Mouse (Mus musculus): ENCODE data around the gene Asb8. TPM values are rescaled to one million over a fixed set of nuclear protein-coding genes. Genes with fewer than 3 reads are reported as not detected.
A peak's percentile ranks its signal among the peaks of the same experiment; 100 is the strongest.

The Asb8 gene
- total RNA-seq, 2 experiments from 2014 or later, result 16.4 to 25.6 TPM

GRCm38 (mm10) chr15:98093121-98094011, 72.1 kb downstream of the Asb8 start, which contains the start of gene Senp1:
Senp1 (minus strand) TSS chr15:98093744.
- peak; percentile 88 for ATAC-seq (replicated peaks; ENCODE audit: low FRiP score, low TSS enrichment, poor library complexity, severe bottlenecking)

GRCm38 (mm10) chr15:98092372-98093120, 72.9 kb downstream of the Asb8 start, which contains the start of gene Pfkm:
Pfkm (plus strand) TSS chr15:98092589.
- ATAC-seq (replicated peaks; ENCODE audit: low FRiP score, low TSS enrichment, poor library complexity, severe bottlenecking), result peak; percentile 46

DNA sequence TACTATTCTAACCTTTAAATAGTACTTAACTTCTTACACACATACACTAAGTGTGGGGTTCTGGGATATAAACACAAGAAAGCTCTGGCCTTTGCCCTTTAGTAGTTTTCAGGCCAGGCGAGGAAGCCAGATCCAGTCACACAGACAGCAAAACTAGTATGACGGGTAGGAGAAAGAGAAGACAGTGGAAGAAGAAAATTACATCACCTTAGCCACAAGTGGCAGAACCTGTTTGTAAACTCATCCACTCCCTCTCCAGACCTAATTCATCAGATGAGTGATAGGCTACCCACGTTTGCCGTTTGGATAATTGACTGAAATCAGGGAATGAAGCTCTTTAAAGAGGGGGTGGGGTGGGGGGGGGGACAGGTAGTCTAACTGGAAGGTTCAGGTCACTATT, 73.6 kb downstream of the Asb8 start:
- no peak for ATAC-seq (replicated peaks; ENCODE audit: low FRiP score, low TSS enrichment, poor library complexity, severe bottlenecking)

GRCm38 (mm10) chr15:98089421-98090183, 75.8 kb downstream of the Asb8 start:
- no peak for ATAC-seq (replicated peaks; ENCODE audit: low FRiP score, low TSS enrichment, poor library complexity, severe bottlenecking)

DNA sequence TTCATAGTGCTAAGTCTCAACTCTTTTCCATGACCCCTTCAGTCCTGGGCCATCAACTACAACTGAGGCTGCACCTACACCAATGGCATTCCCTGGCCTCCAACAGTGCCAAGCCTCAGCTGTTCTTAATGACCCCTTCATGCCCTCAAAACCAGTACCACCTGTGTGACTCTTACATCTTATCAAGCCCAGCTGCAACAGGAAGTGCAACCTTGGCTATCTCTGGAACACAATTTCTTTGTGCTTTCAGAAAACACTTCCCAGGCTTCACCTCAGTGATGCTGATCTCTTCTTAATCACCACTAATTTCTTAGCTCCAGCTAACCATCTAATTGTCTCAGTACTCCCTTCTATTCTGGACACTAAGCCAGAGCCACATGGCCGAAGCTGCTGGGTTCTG, 76.5 kb downstream of the Asb8 start:
- no peak for ATAC-seq (replicated peaks; ENCODE audit: low FRiP score, low TSS enrichment, poor library complexity, severe bottlenecking)

Other genes with a start within 250 kb of the Asb8 start
- gene Tmem106c, start 201.4 kb downstream of the Asb8 start, total RNA-seq (2014; fragmentation: Nextera tagmentation), result 20.9 and 35.9 TPM in 2 replicates
- 13.1 and 18.7 TPM in 2 replicates for gene Tmem106c, start 201.4 kb downstream of the Asb8 start, total RNA-seq (2017)
- gene Col2a1, start 160.9 kb downstream of the Asb8 start, total RNA-seq (2014; fragmentation: Nextera tagmentation), result not detected in 2 replicates
- gene Col2a1, start 160.9 kb downstream of the Asb8 start, total RNA-seq (2017), result not detected in 2 replicates
- 69.0 and 74.9 TPM in 2 replicates for gene Pfkm, start 73.0 kb downstream of the Asb8 start, total RNA-seq (2014; fragmentation: Nextera tagmentation)
- 63.7 and 89.1 TPM in 2 replicates for gene Pfkm, start 73.0 kb downstream of the Asb8 start, total RNA-seq (2017)
- 45.5 and 46.0 TPM in 2 replicates for gene Senp1, start 71.9 kb downstream of the Asb8 start, total RNA-seq (2014; fragmentation: Nextera tagmentation)
- 35.2 and 39.0 TPM in 2 replicates for gene Senp1, start 71.9 kb downstream of the Asb8 start, total RNA-seq (2017)
- not detected in 2 replicates for gene Ccdc184, start 1.5 kb upstream of the Asb8 start, total RNA-seq (2014; fragmentation: Nextera tagmentation)
- gene Ccdc184, start 1.5 kb upstream of the Asb8 start, total RNA-seq (2017), result not detected in 2 replicates
- not detected in 2 replicates for gene Olfr288, start 29.9 kb upstream of the Asb8 start, total RNA-seq (2014; fragmentation: Nextera tagmentation)
- not detected in 2 replicates for gene Olfr288, start 29.9 kb upstream of the Asb8 start, total RNA-seq (2017)
- gene Gm44579, start 55.4 kb upstream of the Asb8 start, total RNA-seq (2014; fragmentation: Nextera tagmentation), result not detected in 2 replicates
- gene Gm44579, start 55.4 kb upstream of the Asb8 start, total RNA-seq (2017), result not detected in 2 replicates
- not detected in 2 replicates for gene Olfr287, start 55.4 kb upstream of the Asb8 start, total RNA-seq (2014; fragmentation: Nextera tagmentation)
- gene Olfr287, start 55.4 kb upstream of the Asb8 start, total RNA-seq (2017), result not detected in 2 replicates
- gene Olfr286, start 68.8 kb upstream of the Asb8 start, total RNA-seq (2014; fragmentation: Nextera tagmentation), result not detected in 2 replicates
- not detected in 2 replicates for gene Olfr286, start 68.8 kb upstream of the Asb8 start, total RNA-seq (2017)
- not detected in 2 replicates for gene H1fnt, start 91.7 kb upstream of the Asb8 start, total RNA-seq (2014; fragmentation: Nextera tagmentation)
- not detected in 2 replicates for gene H1fnt, start 91.7 kb upstream of the Asb8 start, total RNA-seq (2017)
- not detected in 2 replicates for gene Zfp641, start 130.5 kb upstream of the Asb8 start, total RNA-seq (2014; fragmentation: Nextera tagmentation)
- not detected in 2 replicates for gene Zfp641, start 130.5 kb upstream of the Asb8 start, total RNA-seq (2017)
- gene Olfr285, start 151.7 kb upstream of the Asb8 start, total RNA-seq (2014; fragmentation: Nextera tagmentation), result not detected in 2 replicates
- gene Olfr285, start 151.7 kb upstream of the Asb8 start, total RNA-seq (2017), result not detected in 2 replicates
- not detected in 2 replicates for gene Olfr284, start 175.4 kb upstream of the Asb8 start, total RNA-seq (2014; fragmentation: Nextera tagmentation)
- gene Olfr284, start 175.4 kb upstream of the Asb8 start, total RNA-seq (2017), result not detected in 2 replicates
- gene Olfr283, start 215.3 kb upstream of the Asb8 start, total RNA-seq (2014; fragmentation: Nextera tagmentation), result not detected in 2 replicates
- gene Olfr283, start 215.3 kb upstream of the Asb8 start, total RNA-seq (2017), result not detected in 2 replicates

All from megakaryocyte-erythroid progenitor cell, adult 5-6 weeks (primary cell).